Mouse (Mus musculus) neutrophil, adult 65 days (primary cell): ENCODE measurements around the gene Abca12. TPM values are rescaled to one million over a fixed set of nuclear protein-coding genes. Genes with fewer than 3 reads are reported as not detected.

Experiments
- total RNA-seq: library from RNA; stranded (reverse); gene quantifications from 2 replicates; pipeline ENCODE4 v1.2.4, GENCODE M21; 2023

The Abca12 gene
- total RNA-seq = not detected in 2 replicates

GRCm38 (mm10) chr1:71414810-71415209 lies at the start of gene Abca12:
Abca12 (minus strand) TSS chr1:71414910.

Other genes with a start within 250 kb of the Abca12 start
- 16.8 and 19.4 TPM in 2 replicates for gene Atic, start 142.2 kb upstream of the Abca12 start, total RNA-seq
- gene Fn1, start 238.3 kb upstream of the Abca12 start, total RNA-seq = 945 and 1,002 TPM in 2 replicates